Mouse (Mus musculus) MEL (cell line): ENCODE data around the gene Lrp6.

ENCODE experiments used
- CTCF ChIP-seq, 3 experiments: IDR thresholded peaks in 2 of 3; conservative IDR thresholded peaks in 1 of 3; 2 replicates each; pipeline ENCODE4 v1.5.1; 2011 to 2012; ENCODE audit warnings: low read length in 3 of 3, low read depth in 2 of 3, mild to moderate bottlenecking in 2 of 3, improper control_type of control experiment in 1 of 3, inconsistent platforms in 1 of 3, mixed read lengths in 1 of 3, moderate library complexity in 1 of 3; ENCODE audit not compliant: control insufficient read depth in 1 of 3, insufficient read depth in 1 of 3, poor library complexity in 1 of 3, severe bottlenecking in 1 of 3
- EP300 ChIP-seq, 2 experiments: IDR thresholded peaks; 2 replicates each; pipeline ENCODE4 v1.6.1; 2011; ENCODE audit warnings: improper control_type of control experiment in 2 of 2, low read length in 2 of 2, low read depth in 1 of 2, mild to moderate bottlenecking in 1 of 2
- HCFC1 ChIP-seq: IDR thresholded peaks from 2 replicates; pipeline ENCODE4 v1.6.1; 2012; ENCODE audit warnings: low read depth, mild to moderate bottlenecking, inconsistent platforms, low read length, improper control_type of control experiment, moderate library complexity
- MXI1 ChIP-seq: IDR thresholded peaks from 2 replicates; pipeline ENCODE4 v1.6.1; 2011; ENCODE audit warnings: mild to moderate bottlenecking, low read depth, low read length, improper control_type of control experiment
- POLR2AphosphoS2 ChIP-seq: IDR thresholded peaks from 2 replicates; pipeline ENCODE4 v1.6.1; 2011; ENCODE audit warnings: low read length, improper control_type of control experiment
- UBTF ChIP-seq: IDR thresholded peaks from 2 replicates; pipeline ENCODE4 v1.6.1; 2012; ENCODE audit warnings: low read depth, mild to moderate bottlenecking, inconsistent platforms, low read length, improper control_type of control experiment, moderate library complexity, borderline replicate concordance; ENCODE audit not compliant: insufficient read depth
- ZNF384 ChIP-seq: IDR thresholded peaks from 2 replicates; pipeline ENCODE4 v1.6.1; 2012; ENCODE audit warnings: low read depth, mild to moderate bottlenecking, inconsistent platforms, low read length, improper control_type of control experiment

GRCm38 (mm10) chr6:134479481-134479880 is 87.3 kb downstream of the Lrp6 start:
- TF ChIP-seq UBTF (no peak), CTCF (IDR thresholded peaks at IDR 0.05 in 2 of 3, conservative IDR thresholded peaks at IDR 0.05 in 1 of 3; ENCODE audit: control insufficient read depth in 1 of 3, insufficient read depth in 1 of 3, low read depth in 2 of 3, low read length in 3 of 3, poor library complexity in 1 of 3, severe bottlenecking in 1 of 3) (no peak), MXI1 (no peak), POLR2AphosphoS2 (no peak), ZNF384 (no peak), EP300 (IDR thresholded peaks at IDR 0.05; ENCODE audit: low read depth in 1 of 2, low read length in 2 of 2) (no peak), HCFC1 (no peak)
